Mouse (Mus musculus) right cerebral cortex, postnatal 10 days (tissue): ENCODE measurements at regions not wholly inside any gene's neighbourhood (a gene's known extent, or its start where the extent isn't known, plus 50 kb on each side); places are given as distances from the start of the nearest gene placed in this dataset.

Source experiments
- DNase-seq, 2 experiments: peaks; one replicate each; pipeline ENCODE4 v3.0.0; 2021; ENCODE audit warnings: low spot score in 2 of 2

DNA sequence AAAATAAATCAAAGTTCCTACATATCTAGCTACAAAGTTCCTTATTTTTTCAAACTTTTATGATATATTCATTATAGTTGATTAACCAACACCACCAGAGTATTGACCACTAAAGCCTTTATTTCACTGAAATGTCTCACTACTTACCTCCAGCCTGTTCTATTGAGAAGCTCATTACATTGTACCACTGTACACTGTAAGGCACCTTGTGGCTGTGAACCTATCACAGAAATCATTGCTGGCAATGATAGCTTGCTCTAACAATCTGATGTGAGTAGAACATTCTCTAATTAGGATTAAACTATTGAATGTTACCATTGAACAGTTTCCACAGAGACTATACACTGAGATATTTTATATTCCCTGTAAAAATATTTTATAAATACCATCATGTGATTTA is 367.2 kb upstream of the Siglech start:
- no peak for DNase-seq

DNA sequence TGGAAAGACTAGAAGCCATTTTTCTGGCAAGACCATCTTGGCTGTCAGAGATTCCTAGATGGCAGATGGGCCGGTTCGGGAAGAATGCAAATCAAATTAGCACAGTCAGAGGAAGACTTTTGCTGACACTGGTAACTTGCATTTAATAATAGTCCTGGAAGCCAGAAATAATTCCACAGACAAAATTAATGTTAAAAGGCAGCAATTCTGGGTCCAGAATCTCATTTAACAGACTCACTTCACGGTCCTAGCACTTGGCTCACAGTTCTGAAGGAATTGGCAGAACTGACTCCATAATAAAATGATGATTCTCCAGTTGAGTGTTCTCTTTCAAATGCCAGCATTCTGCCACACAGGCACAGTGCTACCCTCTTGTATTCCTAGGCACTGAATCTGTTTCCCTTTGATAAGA is 366.7 kb upstream of the Siglech start:
- DNase-seq = peak; percentile 24 to 26

DNA sequence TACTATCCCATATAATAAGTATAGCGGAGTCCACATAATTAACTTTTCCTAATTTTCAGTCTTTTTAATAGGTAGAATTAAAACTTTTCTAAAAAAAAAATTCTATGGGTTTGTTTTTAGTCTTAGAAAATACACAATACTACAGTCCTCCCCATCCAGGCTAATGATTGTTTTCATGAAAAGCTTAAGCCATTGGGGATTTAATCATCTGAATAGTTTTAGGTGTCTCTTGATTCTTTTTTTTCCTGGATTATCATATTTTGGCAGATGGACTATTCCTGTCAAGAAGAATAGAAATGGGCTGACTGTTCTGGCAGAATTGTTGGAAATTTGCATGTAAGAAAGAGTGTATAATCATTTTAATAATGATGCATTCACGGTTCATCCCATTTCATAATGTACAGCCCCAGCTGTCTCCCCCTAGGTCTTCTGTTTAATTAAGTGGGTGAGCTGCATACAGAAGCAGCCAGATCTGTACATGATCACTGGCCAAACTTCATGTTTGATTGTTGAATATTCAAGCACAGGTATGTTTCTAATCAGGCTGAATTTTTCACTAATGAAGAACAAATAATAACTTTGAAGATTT is 320.6 kb upstream of the Siglech start:
- DNase-seq = no peak
